Mouse (Mus musculus): Measurements from ENCODE around the gene Olfr1342. TPM values are rescaled to one million over a fixed set of nuclear protein-coding genes. Genes with fewer than 3 reads are reported as not detected.

Olfr1342 gene
- polyA plus RNA-seq, 1 experiment: not detected

GRCm38 (mm10) chr4:118711656-118712055 is 19.1 kb upstream of the Olfr1342 start:
- 21% methylated on average over 1 of the region's 1 CpGs for WGBS
- H3K27me3 ChIP-seq (ENCODE audit: control insufficient read depth, insufficient read depth, low read length): no peaks in the 10 kb centered on the region
- no peaks in the 10 kb centered on the region for H3K4me1 ChIP-seq (ENCODE audit: control insufficient read depth, insufficient read depth, low read length)
- TF ChIP-seq POLR2A (IDR thresholded peaks at IDR 0.05; ENCODE audit: borderline replicate concordance, insufficient read depth, low read length): no peak
- no peak for TF ChIP-seq CTCF (IDR thresholded peaks at IDR 0.05; ENCODE audit: borderline replicate concordance, insufficient read depth, low read depth, low read length)
- no peak for DNase-seq
- no peak overlapping the region for H3K4me3 ChIP-seq (replicated peaks; ENCODE audit: insufficient read depth, low read depth, low read length)
- H3K27ac ChIP-seq (ENCODE audit: insufficient read depth, low read length): no peak overlapping the region

- Histone ChIP-seq H3K27me3 (ENCODE audit: control insufficient read depth, insufficient read depth, low read length) (no peaks in the 10 kb centered on the region), H3K27ac (ENCODE audit: insufficient read depth, low read length) (no peak overlapping the region), H3K4me3 (replicated peaks; ENCODE audit: insufficient read depth, low read depth, low read length) (no peak overlapping the region), H3K4me1 (ENCODE audit: control insufficient read depth, insufficient read depth, low read length) (no peaks in the 10 kb centered on the region)
- TF ChIP-seq POLR2A (IDR thresholded peaks at IDR 0.05; ENCODE audit: borderline replicate concordance, insufficient read depth, low read length): no peak
- no peak for TF ChIP-seq CTCF (IDR thresholded peaks at IDR 0.05; ENCODE audit: borderline replicate concordance, insufficient read depth, low read depth, low read length)
- 80% methylated on average over 5 of the region's 5 CpGs for WGBS
- DNase-seq: no peak
Measured at GRCm38 (mm10) chr4:118708086-118708485, 15.5 kb upstream of the Olfr1342 start.

DNA sequence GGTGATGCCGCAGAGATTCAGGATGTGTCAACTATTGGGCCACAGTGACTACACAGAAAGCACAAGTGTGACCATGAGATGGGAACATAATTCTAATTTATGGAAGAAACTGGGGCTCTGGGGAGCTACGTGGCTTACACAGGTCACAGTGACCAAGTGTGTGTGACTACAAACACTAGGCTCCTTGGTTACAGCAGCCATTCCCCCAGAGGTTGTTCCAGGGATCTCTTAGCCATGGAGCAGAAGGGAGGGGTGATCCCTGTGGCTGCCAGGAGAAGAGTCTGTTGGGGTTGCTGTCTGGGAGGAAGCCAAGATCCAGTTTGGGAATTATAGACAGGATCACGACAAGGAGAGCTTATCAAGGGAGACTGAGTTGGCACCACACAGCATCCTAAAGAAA is 10.7 kb upstream of the Olfr1342 start, which contains the start of gene Olfr1341:
TSS of gene Olfr1341 (plus strand) at position 301 of the 400 bp plus-strand sequence.
- 57% methylated on average over 3 of the region's 3 CpGs for WGBS
- no peak for TF ChIP-seq CTCF (IDR thresholded peaks at IDR 0.05; ENCODE audit: borderline replicate concordance, insufficient read depth, low read depth, low read length)
- no peak for TF ChIP-seq POLR2A (IDR thresholded peaks at IDR 0.05; ENCODE audit: borderline replicate concordance, insufficient read depth, low read length)
- Histone ChIP-seq H3K4me1 (ENCODE audit: control insufficient read depth, insufficient read depth, low read length) (no peaks in the 10 kb centered on the region), H3K27ac (ENCODE audit: insufficient read depth, low read length) (no peak within 1 kb of the TSS), H3K27me3 (ENCODE audit: control insufficient read depth, insufficient read depth, low read length) (no peaks in the 10 kb centered on the region), H3K4me3 (replicated peaks; ENCODE audit: insufficient read depth, low read depth, low read length) (no peak within 1 kb of the TSS)
- DNase-seq: no peak

DNA sequence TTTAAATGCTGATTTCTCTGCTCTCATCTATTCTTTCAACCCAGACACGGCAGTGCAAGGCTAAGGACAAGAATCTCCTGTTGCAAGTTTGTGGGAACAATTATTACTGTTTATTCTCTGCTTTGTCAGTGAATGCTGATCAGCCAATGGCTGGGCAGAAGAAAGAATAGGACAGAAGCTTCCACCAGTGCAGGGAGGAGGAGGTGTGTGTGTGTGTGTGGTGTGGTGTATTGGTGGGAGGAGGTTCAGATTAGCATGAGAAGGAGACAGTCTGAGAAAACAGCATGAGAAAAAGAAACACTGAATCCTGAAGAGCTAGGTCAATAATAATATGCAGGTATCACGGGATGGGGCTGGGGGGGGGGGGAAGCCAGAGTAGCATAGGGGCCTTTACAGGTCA is 1.3 kb upstream of the Olfr1342 start:
- H3K27ac ChIP-seq (ENCODE audit: insufficient read depth, low read length): no peak overlapping the region
- no peaks in the 10 kb centered on the region for H3K27me3 ChIP-seq (ENCODE audit: control insufficient read depth, insufficient read depth, low read length)
- no peak overlapping the region for H3K4me3 ChIP-seq (replicated peaks; ENCODE audit: insufficient read depth, low read depth, low read length)
- no peak for TF ChIP-seq CTCF (IDR thresholded peaks at IDR 0.05; ENCODE audit: borderline replicate concordance, insufficient read depth, low read depth, low read length)
- TF ChIP-seq POLR2A (IDR thresholded peaks at IDR 0.05; ENCODE audit: borderline replicate concordance, insufficient read depth, low read length): no peak
- H3K4me1 ChIP-seq (ENCODE audit: control insufficient read depth, insufficient read depth, low read length): no peaks in the 10 kb centered on the region
- DNase-seq: no peak
- WGBS: 53% methylated on average over 2 of the region's 2 CpGs

GRCm38 (mm10) chr4:118687086-118687485 is 5.5 kb downstream of the Olfr1342 start:
- Histone ChIP-seq H3K27ac (ENCODE audit: insufficient read depth, low read length) (no peak overlapping the region), H3K4me3 (replicated peaks; ENCODE audit: insufficient read depth, low read depth, low read length) (no peak overlapping the region), H3K27me3 (ENCODE audit: control insufficient read depth, insufficient read depth, low read length) (no peaks in the 10 kb centered on the region), H3K4me1 (ENCODE audit: control insufficient read depth, insufficient read depth, low read length) (no peaks in the 10 kb centered on the region)
- DNase-seq: no peak
- 79% methylated on average over 2 of the region's 2 CpGs for WGBS
- TF ChIP-seq CTCF (IDR thresholded peaks at IDR 0.05; ENCODE audit: borderline replicate concordance, insufficient read depth, low read depth, low read length) (no peak), POLR2A (IDR thresholded peaks at IDR 0.05; ENCODE audit: borderline replicate concordance, insufficient read depth, low read length) (no peak)

GRCm38 (mm10) chr4:118658652-118659051 is 33.9 kb downstream of the Olfr1342 start, which contains the start of gene Olfr62:
TSS of gene Olfr62 (plus strand) at chr4:118658952.
- DNase-seq: no peak
- no peak within 1 kb of the TSS for H3K4me3 ChIP-seq (replicated peaks; ENCODE audit: insufficient read depth, low read depth, low read length)
- no peaks in the 10 kb centered on the region for H3K27me3 ChIP-seq (ENCODE audit: control insufficient read depth, insufficient read depth, low read length)
- no peak for TF ChIP-seq POLR2A (IDR thresholded peaks at IDR 0.05; ENCODE audit: borderline replicate concordance, insufficient read depth, low read length)
- no peak for TF ChIP-seq CTCF (IDR thresholded peaks at IDR 0.05; ENCODE audit: borderline replicate concordance, insufficient read depth, low read depth, low read length)
- H3K4me1 ChIP-seq (ENCODE audit: control insufficient read depth, insufficient read depth, low read length): no peaks in the 10 kb centered on the region
- H3K27ac ChIP-seq (ENCODE audit: insufficient read depth, low read length): no peak within 1 kb of the TSS

- Histone ChIP-seq H3K27ac (ENCODE audit: insufficient read depth, low read length) (no peak overlapping the region), H3K4me1 (ENCODE audit: control insufficient read depth, insufficient read depth, low read length) (no peaks in the 10 kb centered on the region; the same call in 1 of the 2 replicates), H3K4me3 (replicated peaks; ENCODE audit: insufficient read depth, low read depth, low read length) (no peak overlapping the region), H3K27me3 (ENCODE audit: control insufficient read depth, insufficient read depth, low read length) (no peaks in the 10 kb centered on the region)
- 12% methylated on average over 2 of the region's 2 CpGs for WGBS
- peak in 1 of 2 experiments; percentile 49 for DNase-seq
- TF ChIP-seq POLR2A (IDR thresholded peaks at IDR 0.05; ENCODE audit: borderline replicate concordance, insufficient read depth, low read length) (no peak), CTCF (IDR thresholded peaks at IDR 0.05; ENCODE audit: borderline replicate concordance, insufficient read depth, low read depth, low read length) (peak; percentile 70)
Measured at GRCm38 (mm10) chr4:118645234-118645633, 47.3 kb downstream of the Olfr1342 start.

DNA sequence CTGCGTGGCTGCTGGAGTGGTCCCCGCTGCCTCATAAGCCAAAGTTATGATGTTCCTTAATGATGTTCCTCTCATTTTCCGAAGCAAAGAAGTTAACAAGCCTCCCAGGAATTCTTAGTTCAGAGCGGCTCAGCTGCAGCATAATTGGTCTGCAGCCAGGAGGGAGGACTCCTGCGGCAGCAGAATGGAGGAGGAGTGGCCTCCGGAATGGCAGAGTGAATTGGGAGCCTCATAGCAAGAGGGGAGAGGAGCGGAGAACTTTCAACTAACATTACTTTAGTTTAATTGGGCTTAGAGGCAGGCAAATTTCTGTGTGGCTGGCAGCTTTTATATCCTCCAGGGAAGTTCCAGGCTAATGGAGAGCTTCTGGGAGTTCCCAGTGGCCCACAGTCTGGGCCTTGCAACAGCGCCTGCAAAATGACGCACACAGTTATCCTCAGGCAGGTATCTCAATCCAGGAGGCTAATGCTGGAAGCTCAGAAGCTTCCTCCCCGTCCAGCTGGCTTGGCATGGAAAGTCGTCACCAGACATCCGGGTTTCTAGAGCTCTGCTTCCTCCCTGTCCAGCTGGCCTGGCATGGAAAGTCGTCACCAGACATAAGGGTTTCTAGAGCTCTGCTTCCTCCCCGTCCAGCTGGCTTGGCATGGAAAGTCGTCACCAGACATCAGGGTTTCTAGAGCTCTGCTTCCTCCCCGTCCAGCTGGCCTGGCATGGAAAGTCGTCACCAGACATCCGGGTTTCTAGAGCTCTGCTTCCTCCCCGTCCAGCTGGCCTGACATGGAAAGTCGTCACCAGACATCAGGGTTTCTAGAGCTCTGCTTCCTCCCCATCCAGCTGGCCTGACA is 50.0 kb downstream of the Olfr1342 start:
- no peak for DNase-seq
- no peak overlapping the region for H3K4me3 ChIP-seq (replicated peaks; ENCODE audit: insufficient read depth, low read depth, low read length)
- TF ChIP-seq POLR2A (IDR thresholded peaks at IDR 0.05; ENCODE audit: borderline replicate concordance, insufficient read depth, low read length) (no peak), CTCF (IDR thresholded peaks at IDR 0.05; ENCODE audit: borderline replicate concordance, insufficient read depth, low read depth, low read length) (no peak)
- no peaks in the 10 kb centered on the region for H3K27me3 ChIP-seq (ENCODE audit: control insufficient read depth, insufficient read depth, low read length)
- H3K27ac ChIP-seq (ENCODE audit: insufficient read depth, low read length): no peak overlapping the region
- 10% methylated on average over 20 of the region's 20 CpGs for WGBS
- no peaks in the 10 kb centered on the region; the same call in 1 of the 2 replicates for H3K4me1 ChIP-seq (ENCODE audit: control insufficient read depth, insufficient read depth, low read length)

Other genes with a start within 250 kb of the Olfr1342 start
- gene Mpl, start 235.2 kb downstream of the Olfr1342 start, polyA plus RNA-seq (2012; rRNA removed): 0.05 TPM in 2 replicates
- gene Tie1, start 202.7 kb downstream of the Olfr1342 start, polyA plus RNA-seq (2012; rRNA removed): 10.7 and 12.8 TPM in 2 replicates
- not detected in 2 replicates for gene 2610528J11Rik, start 165.8 kb downstream of the Olfr1342 start, polyA plus RNA-seq (2012; rRNA removed)
- 43.5 and 60.1 TPM in 2 replicates for gene Tmem125, start 148.7 kb downstream of the Olfr1342 start, polyA plus RNA-seq (2012; rRNA removed)
- 0.27 and 0.36 TPM in 2 replicates for gene Cfap57, start 72.0 kb downstream of the Olfr1342 start, polyA plus RNA-seq (2012; rRNA removed)
- 61.9 and 64.0 TPM in 2 replicates for gene Ebna1bp2, start 72.0 kb downstream of the Olfr1342 start, polyA plus RNA-seq (2012; rRNA removed)
- gene Olfr62, start 33.8 kb downstream of the Olfr1342 start, polyA plus RNA-seq (2012; rRNA removed): not detected in 2 replicates
- not detected in 2 replicates for gene Olfr1341, start 10.8 kb upstream of the Olfr1342 start, polyA plus RNA-seq (2012; rRNA removed)
- not detected in 2 replicates for gene Olfr1340, start 27.4 kb upstream of the Olfr1342 start, polyA plus RNA-seq (2012; rRNA removed)
- not detected in 2 replicates for gene Olfr1339, start 39.4 kb upstream of the Olfr1342 start, polyA plus RNA-seq (2012; rRNA removed)
- not detected in 2 replicates for gene Olfr1338, start 66.0 kb upstream of the Olfr1342 start, polyA plus RNA-seq (2012; rRNA removed)
- gene Olfr1337, start 89.8 kb upstream of the Olfr1342 start, polyA plus RNA-seq (2012; rRNA removed): not detected in 2 replicates
- not detected in 2 replicates for gene Olfr1335, start 117.2 kb upstream of the Olfr1342 start, polyA plus RNA-seq (2012; rRNA removed)
- not detected in 2 replicates for gene Olfr1333, start 143.5 kb upstream of the Olfr1342 start, polyA plus RNA-seq (2012; rRNA removed)
- not detected in 2 replicates for gene Olfr1331, start 171.9 kb upstream of the Olfr1342 start, polyA plus RNA-seq (2012; rRNA removed)
- not detected in 2 replicates for gene Olfr1330, start 195.8 kb upstream of the Olfr1342 start, polyA plus RNA-seq (2012; rRNA removed)
- not detected in 2 replicates for gene Olfr1329, start 224.7 kb upstream of the Olfr1342 start, polyA plus RNA-seq (2012; rRNA removed)
- not detected in 2 replicates for gene Olfr1328, start 245.9 kb upstream of the Olfr1342 start, polyA plus RNA-seq (2012; rRNA removed)

All from cerebellum, adult 2 months (tissue).